Mouse (Mus musculus) midbrain, embryonic 16.5 days (tissue): Measurements from ENCODE around the gene Cdca4. TPM values are rescaled to one million over a fixed set of nuclear protein-coding genes. Genes with fewer than 3 reads are reported as not detected.

ENCODE experiments used
- ATAC-seq: fragments of 200-750 bp; cut with Nextera tagmentation; 2 replicates; pipeline ENCODE4 v1.8.0; 2017; ENCODE audit warnings: moderate TSS enrichment
- H3K27ac ChIP-seq: fragments of 300-500 bp; sonication (generic); 2 replicates; pipeline ENCODE4 v1.5.1; 2014; ENCODE audit warnings: mild to moderate bottlenecking, low read length, mixed read lengths
- H3K27me3 ChIP-seq: fragments of 300-500 bp; sonication (generic); 2 replicates; pipeline ENCODE4 v1.6.1; 2014; ENCODE audit warnings: low read depth, low read length, mixed read lengths; ENCODE audit not compliant: control insufficient read depth, insufficient read depth
- H3K36me3 ChIP-seq: fragments of 300-500 bp; sonication (generic); 2 replicates; pipeline ENCODE4 v1.6.1; 2014; ENCODE audit warnings: mild to moderate bottlenecking, low read length, moderate library complexity, mixed read lengths; ENCODE audit not compliant: control insufficient read depth, insufficient read depth
- H3K4me1 ChIP-seq: fragments of 300-500 bp; sonication (generic); 2 replicates; pipeline ENCODE4 v1.6.1; 2014; ENCODE audit warnings: mild to moderate bottlenecking, low read length, mixed read lengths; ENCODE audit not compliant: control insufficient read depth, insufficient read depth
- H3K4me2 ChIP-seq: fragments of 300-500 bp; sonication (generic); 2 replicates; pipeline ENCODE4 v1.6.1; 2014; ENCODE audit warnings: mild to moderate bottlenecking, low read length, mixed read lengths
- H3K4me3 ChIP-seq: fragments of 300-500 bp; sonication (generic); 2 replicates; pipeline ENCODE4 v1.5.1; 2014; ENCODE audit warnings: low read depth, mild to moderate bottlenecking, low read length, moderate library complexity, mixed read lengths
- H3K9ac ChIP-seq: fragments of 300-500 bp; sonication (generic); 2 replicates; pipeline ENCODE4 v1.6.1; 2014; ENCODE audit warnings: low read depth, low read length, mixed read lengths
- H3K9me3 ChIP-seq: fragments of 300-500 bp; sonication (generic); replicated peaks from 2 replicates; pipeline ENCODE4 v1.6.1; 2014; ENCODE audit warnings: mild to moderate bottlenecking, low read length, mixed read lengths; ENCODE audit not compliant: control insufficient read depth, poor library complexity, severe bottlenecking
- WGBS: fragments of 180-500 bp; shearing (Covaris S2); extraction: QIAGEN DNeasy Blood & Tissue Kit; methylation state at CpG from one replicate; pipeline ENCODE4 v1.1.7; 2014; 5-methylcytosine and 5-hydroxymethylcytosine counted together
- polyA plus RNA-seq: library from polyadenylated mRNA; unstranded; fragments of >200 nt; fragmentation: Nextera tagmentation; extraction: Ambion mirVana; gene quantifications from 2 replicates; pipeline ENCODE4 v1.2.1, GENCODE M21; 2015

Gene Cdca4
- polyA plus RNA-seq, 1 experiment from 2014 or later = 32.6 TPM

DNA sequence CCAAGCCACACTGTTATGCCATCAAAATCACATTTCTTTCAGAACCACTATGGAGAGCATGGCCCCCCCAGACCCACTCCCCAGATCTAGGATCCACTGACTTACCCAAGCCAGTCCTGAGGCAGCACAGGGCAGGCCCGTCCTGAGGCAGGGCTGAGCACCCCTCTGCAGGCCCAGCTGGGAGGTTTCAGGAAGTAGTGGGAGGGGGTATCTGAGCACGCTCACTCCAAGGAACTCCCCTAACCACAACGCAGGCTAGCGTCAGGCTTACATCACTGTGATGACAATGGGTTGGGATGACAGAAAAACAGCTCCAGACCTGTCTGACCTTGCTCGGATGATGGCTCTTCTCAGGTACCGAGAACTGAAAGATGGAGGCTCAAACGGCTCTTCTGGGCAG lies 31.5 kb upstream of the Cdca4 start:
- no peak overlapping the region for H3K9ac ChIP-seq
- no peaks in the 10 kb centered on the region for H3K4me1 ChIP-seq
- no peak overlapping the region for H3K4me2 ChIP-seq
- 74% methylated on average over 7 of the region's 7 CpGs for WGBS
- H3K4me3 ChIP-seq = no peak overlapping the region
- no peaks in the 10 kb centered on the region for H3K9me3 ChIP-seq
- ATAC-seq = no peak
- no peak overlapping the region for H3K27ac ChIP-seq
- H3K27me3 ChIP-seq = no peaks in the 10 kb centered on the region
- no peaks in the 10 kb centered on the region for H3K36me3 ChIP-seq

DNA sequence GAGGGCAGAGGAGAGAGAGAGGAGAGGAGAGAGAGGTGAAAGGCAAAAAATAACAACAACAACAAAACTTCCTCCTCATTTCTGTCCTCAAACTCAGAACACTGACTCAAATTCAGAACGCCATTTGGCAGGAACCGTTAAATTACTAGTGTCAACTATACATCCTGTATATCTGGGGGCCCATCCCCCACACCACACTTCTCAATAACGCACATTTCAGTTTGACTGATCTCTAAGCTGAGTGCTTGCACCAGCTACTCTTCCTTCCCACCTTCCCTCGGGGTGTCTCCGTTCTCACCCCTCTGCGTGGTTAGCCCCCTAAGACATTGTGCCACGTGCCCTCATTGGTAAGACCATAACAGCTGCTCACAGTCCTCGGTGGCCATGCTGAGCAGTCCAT lies 30.7 kb upstream of the Cdca4 start:
- Histone ChIP-seq H3K36me3 (no peaks in the 10 kb centered on the region), H3K9ac (no peak overlapping the region), H3K9me3 (no peaks in the 10 kb centered on the region), H3K27me3 (no peaks in the 10 kb centered on the region), H3K4me2 (no peak overlapping the region), H3K27ac (no peak overlapping the region), H3K4me3 (no peak overlapping the region), H3K4me1 (no peaks in the 10 kb centered on the region)
- no peak for ATAC-seq
- 83% methylated on average over 8 of the region's 8 CpGs for WGBS

DNA sequence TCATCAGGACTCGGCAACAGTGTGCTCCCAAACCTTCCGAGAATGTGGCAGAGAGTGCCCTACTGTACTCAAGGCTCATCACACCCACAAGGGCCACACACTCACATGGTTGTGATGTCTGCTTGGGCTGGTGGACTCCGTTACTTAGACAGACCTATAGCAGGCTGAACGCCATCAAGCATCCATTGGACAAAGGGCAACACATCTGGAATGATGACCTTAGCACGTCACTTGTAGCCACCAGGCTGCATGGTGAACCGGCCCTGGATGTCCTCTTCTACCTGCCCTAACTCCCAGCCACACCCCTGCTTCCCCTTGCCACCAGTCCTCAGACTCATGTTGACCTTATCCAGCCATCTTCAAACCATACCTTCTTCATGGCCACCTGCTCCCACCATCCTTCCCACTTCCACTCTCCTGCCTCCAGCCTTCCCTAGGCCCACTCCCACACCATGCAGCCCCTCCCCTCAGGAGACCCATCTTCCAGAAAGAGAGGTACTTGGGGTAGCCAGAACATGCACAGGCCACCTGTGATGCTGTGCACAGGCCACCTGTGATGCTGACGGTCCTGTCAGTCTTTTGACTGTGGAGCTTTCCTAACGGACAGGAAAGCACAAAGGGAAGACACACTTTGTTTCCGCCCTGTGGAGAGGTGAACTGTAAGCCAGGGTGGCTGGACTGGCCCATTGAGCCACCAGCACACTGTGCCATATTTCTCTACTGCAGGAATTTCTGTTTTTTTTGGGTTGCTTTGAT lies 29.5 kb upstream of the Cdca4 start:
- 86% methylated on average over 9 of the region's 9 CpGs for WGBS
- no peak for ATAC-seq
- Histone ChIP-seq H3K4me3 (no peak overlapping the region), H3K9ac (no peak overlapping the region), H3K4me1 (no peaks in the 10 kb centered on the region), H3K27ac (no peak overlapping the region), H3K36me3 (no peaks in the 10 kb centered on the region), H3K27me3 (no peaks in the 10 kb centered on the region), H3K9me3 (no peaks in the 10 kb centered on the region), H3K4me2 (no peak overlapping the region)

DNA sequence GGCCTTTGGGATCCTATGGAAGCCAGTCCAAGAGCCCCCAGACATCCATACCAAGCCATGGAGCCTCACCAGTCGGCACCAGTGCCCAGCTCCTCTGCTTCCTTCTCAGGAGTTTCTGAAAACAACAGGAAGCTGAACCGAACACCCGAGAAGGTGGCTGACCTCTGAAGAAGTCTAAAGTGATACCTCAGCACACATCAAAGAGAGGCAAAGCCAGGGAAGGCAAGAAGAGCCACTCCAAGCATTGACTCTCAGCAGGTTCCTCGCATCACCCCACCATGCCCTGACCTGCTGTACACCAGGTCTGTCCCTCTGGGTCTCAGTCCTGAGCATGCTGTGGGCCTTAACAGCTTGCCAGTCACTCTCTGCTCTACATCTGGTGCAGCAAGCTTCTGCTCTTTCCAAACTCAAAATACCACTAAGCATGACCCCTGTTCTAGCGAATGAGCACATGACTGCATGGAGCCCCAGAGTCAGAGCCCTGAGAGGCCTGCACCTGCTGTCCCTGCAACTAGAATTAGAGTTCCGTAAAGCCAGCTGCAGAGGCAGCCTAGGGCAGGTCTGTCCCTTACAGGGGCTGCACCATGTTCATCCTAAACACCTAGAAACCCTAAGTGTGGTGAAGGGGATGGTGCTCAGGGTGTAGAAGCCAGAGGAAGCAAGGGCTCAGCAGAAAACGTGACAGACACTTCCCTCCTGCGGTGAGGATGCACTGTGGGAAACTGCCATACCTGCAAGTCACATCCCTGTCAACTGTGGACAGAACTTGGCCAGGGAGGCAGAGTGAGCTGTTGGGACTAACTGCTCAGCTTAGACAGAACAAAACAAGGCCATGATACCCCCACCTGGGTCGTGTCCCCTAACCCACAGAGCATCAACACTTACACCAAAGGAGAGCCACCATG lies 28.1 kb upstream of the Cdca4 start:
- Histone ChIP-seq H3K27ac (no peak overlapping the region), H3K9me3 (no peaks in the 10 kb centered on the region), H3K4me3 (no peak overlapping the region), H3K4me2 (no peak overlapping the region), H3K4me1 (no peaks in the 10 kb centered on the region), H3K27me3 (no peaks in the 10 kb centered on the region), H3K9ac (no peak overlapping the region), H3K36me3 (no peaks in the 10 kb centered on the region)
- WGBS = 73% methylated on average over 9 of the region's 9 CpGs
- no peak for ATAC-seq

DNA sequence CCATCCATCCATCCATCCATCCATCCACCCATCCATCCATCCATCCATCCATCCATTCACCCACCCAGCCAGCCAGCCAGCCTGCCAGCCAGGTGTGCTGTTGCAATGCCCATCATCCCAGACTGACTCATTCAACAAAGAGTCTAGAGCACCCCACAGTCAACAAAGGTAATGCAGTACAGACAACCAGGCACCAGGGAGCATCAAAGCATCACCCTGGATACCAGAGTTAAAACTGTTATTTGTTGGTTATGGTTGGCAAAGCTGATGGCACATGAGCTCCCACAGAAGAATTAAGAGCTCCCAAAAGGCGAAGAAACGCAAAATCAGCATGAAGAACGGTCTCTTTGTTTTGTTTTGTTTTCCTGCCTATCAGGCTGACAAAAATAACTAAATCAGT lies 27.1 kb upstream of the Cdca4 start:
- no peak overlapping the region for H3K4me2 ChIP-seq
- no peak overlapping the region for H3K27ac ChIP-seq
- no peaks in the 10 kb centered on the region for H3K9me3 ChIP-seq
- H3K4me3 ChIP-seq = no peak overlapping the region
- H3K27me3 ChIP-seq = no peaks in the 10 kb centered on the region
- H3K9ac ChIP-seq = no peak overlapping the region
- no peak for ATAC-seq
- H3K4me1 ChIP-seq = no peaks in the 10 kb centered on the region
- no peaks in the 10 kb centered on the region for H3K36me3 ChIP-seq
- 84% methylated on average over 3 of the region's 3 CpGs for WGBS

DNA sequence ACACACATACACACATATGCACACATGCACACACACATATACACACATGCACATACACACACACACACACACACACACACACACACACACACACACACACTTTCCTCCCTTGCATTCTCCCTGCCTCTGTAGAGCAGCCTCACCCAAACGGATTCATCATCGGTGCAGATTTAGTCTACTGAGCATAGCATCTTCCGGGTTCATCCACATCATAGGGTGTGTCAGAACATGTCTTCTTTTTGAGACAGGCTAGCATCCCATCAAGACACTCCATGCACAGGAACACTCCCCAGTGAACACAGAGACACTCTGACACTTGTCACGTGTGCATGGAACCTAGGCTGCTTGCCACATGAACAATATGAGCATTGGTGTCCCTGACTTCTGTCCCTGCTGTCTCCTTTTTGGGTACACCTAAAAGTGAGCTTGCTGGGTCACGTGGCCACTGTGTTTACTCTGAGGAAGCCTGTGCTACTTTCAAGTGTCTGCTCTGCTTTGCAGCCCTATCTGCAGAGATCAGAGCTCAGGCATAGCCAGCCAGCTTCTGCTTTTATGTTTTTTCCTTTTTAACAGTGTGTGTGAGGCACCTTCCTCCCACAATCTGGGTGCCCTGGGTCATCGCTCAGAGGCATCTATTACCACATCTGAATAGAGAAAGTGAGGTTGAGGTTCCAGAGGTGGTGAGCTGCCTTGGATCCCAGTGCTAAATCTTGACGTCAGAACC lies 25.5 kb upstream of the Cdca4 start:
- 76% methylated on average over 7 of the region's 7 CpGs for WGBS
- H3K27ac ChIP-seq = no peak overlapping the region
- H3K9me3 ChIP-seq = no peaks in the 10 kb centered on the region
- H3K36me3 ChIP-seq = no peaks in the 10 kb centered on the region
- no peak overlapping the region for H3K4me3 ChIP-seq
- no peak overlapping the region for H3K4me2 ChIP-seq
- H3K9ac ChIP-seq = no peak overlapping the region
- no peak for ATAC-seq
- H3K4me1 ChIP-seq = no peaks in the 10 kb centered on the region
- no peaks in the 10 kb centered on the region for H3K27me3 ChIP-seq

DNA sequence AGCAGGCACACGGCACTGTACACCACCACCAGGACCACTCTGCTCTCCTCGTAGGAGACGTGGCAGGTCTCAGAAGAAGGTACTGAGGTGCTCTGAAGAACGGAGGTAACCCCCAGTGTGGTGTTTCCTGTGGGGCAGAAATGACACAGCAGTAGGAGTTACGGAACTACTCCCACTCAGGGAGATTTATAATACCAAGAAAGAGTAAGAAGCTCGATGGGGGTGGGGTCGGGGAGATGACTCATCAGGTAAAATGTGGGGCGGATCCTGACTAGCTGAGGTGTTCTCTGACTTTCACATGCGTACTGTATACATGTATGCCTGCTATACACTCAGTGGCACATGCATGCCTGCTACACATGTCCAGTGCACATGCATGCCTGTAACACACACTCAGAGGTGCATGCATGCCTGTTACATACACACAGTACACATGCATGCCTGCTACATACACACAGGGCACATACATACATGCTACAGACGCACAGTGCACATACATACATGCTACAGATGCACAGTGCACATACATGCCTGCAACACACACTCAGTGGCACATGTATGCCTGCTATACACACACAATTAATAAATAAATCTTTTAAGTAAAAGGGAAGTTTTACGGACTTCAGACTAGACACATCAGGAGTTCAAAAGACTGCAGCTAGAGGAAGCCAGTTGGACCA lies 24.0 kb upstream of the Cdca4 start:
- no peak overlapping the region for H3K4me3 ChIP-seq
- no peaks in the 10 kb centered on the region for H3K36me3 ChIP-seq
- 88% methylated on average over 11 of the region's 11 CpGs for WGBS
- no peak overlapping the region for H3K4me2 ChIP-seq
- no peak overlapping the region for H3K9ac ChIP-seq
- H3K9me3 ChIP-seq = no peaks in the 10 kb centered on the region
- no peak for ATAC-seq
- H3K27me3 ChIP-seq = no peaks in the 10 kb centered on the region
- no peaks in the 10 kb centered on the region for H3K4me1 ChIP-seq
- H3K27ac ChIP-seq = no peak overlapping the region

DNA sequence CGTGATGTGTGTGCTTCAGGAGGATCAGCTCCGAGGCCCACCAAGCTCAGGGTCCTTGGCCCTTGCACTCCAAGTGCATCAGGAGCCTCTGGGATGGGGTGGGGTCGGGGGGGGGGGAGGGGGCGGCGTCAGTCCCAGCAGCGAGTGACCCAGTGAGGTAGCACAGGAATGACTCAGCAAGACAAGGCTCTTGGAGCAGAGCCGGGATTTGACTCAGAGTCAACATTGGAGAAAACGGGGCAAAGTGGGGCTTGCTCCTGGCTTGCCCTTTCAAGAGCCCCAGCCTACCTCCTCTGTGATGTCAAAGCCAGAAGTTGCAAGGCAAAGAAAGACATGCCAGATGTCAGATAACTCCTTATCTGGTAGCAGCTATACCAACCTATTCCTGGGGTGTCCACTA lies 21.9 kb upstream of the Cdca4 start:
- Histone ChIP-seq H3K4me2 (no peak overlapping the region), H3K27me3 (no peaks in the 10 kb centered on the region), H3K4me1 (no peaks in the 10 kb centered on the region), H3K9me3 (no peaks in the 10 kb centered on the region), H3K36me3 (no peaks in the 10 kb centered on the region), H3K27ac (no peak overlapping the region), H3K4me3 (no peak overlapping the region), H3K9ac (no peak overlapping the region)
- ATAC-seq = no peak
- 55% methylated on average over 8 of the region's 8 CpGs for WGBS
